ENCODE assay signal across 9 mouse cellular contexts in genomic region chr5:148130691-148131457, GRCm38 (mm10).
DNase-seq lines count a peak whose midpoint lies in the region; ATAC-seq lines count a peak whose summit lies in the region.
"Had no signal": no experiment of that assay in that cellular context is flagged by ENCODE, and none has a peak within 500 bp of the region (broad histone marks: within the 10 kb centered on the region; RNA-seq: fewer than 3 reads in every experiment).

No protein-coding gene starts in this region.

- WGBS in forebrain, embryonic 13.5 days: 46% methylated on average over 8 of the region's 8 CpGs
- WGBS in forebrain, embryonic 10.5 days: 63% methylated on average over 8 of the region's 8 CpGs
- 46% methylated on average over 8 of the region's 8 CpGs for WGBS in heart, embryonic 15.5 days

- H3K4me1 ChIP-seq in forebrain, embryonic 13.5 days: no peaks in the 10 kb centered on the region
- peaks cover 15% of the 10 kb centered on the region for H3K4me1 ChIP-seq in forebrain, embryonic 10.5 days
- peaks cover 16% of the 10 kb centered on the region for H3K4me1 ChIP-seq in heart, embryonic 15.5 days (replicated peaks)

- H3K4me2 ChIP-seq in forebrain, embryonic 13.5 days: no peak overlapping the region
- H3K4me2 ChIP-seq in heart, embryonic 15.5 days: no peak overlapping the region

- H3K36me3 ChIP-seq in forebrain, embryonic 13.5 days (ENCODE audit: poor library complexity, severe bottlenecking): no peaks in the 10 kb centered on the region
- H3K36me3 ChIP-seq in forebrain, embryonic 10.5 days (replicated peaks): no peaks in the 10 kb centered on the region
- H3K36me3 ChIP-seq in heart, embryonic 15.5 days: no peaks in the 10 kb centered on the region

- no peaks in the 10 kb centered on the region for H3K27me3 ChIP-seq in forebrain, embryonic 13.5 days
- no peaks in the 10 kb centered on the region for H3K27me3 ChIP-seq in forebrain, embryonic 10.5 days (ENCODE audit: poor library complexity, severe bottlenecking)
- H3K27me3 ChIP-seq in heart, embryonic 15.5 days: no peaks in the 10 kb centered on the region
- H3K27me3 ChIP-seq: CH12.LX had no signal

- no peak overlapping the region for H3K4me3 ChIP-seq in forebrain, embryonic 13.5 days
- H3K4me3 ChIP-seq in forebrain, embryonic 10.5 days: no peak overlapping the region
- no peak overlapping the region for H3K4me3 ChIP-seq in heart, embryonic 15.5 days

- H3K27ac ChIP-seq in forebrain, embryonic 13.5 days: peak overlapping the region; percentile 11; the same call in 1 of the 2 replicates
- H3K27ac ChIP-seq in forebrain, embryonic 10.5 days: no peak overlapping the region
- H3K27ac ChIP-seq in heart, embryonic 15.5 days: peak overlapping the region; percentile 50

- no peak for DNase-seq in forebrain, embryonic 10.5 days (ENCODE audit: extremely low spot score, low spot score)
- DNase-seq in cerebellum, adult 8-10 months: peak; percentile 31
- DNase-seq in left cerebral cortex, adult 18-20 months (ENCODE audit: low spot score in 2 of 2): peak; percentile 29 to 61
- DNase-seq in right cerebral cortex, postnatal 25 days: peak; percentile 64
- DNase-seq in testis, postnatal 10 days (ENCODE audit: low spot score): no peak
- no peak for DNase-seq in kidney, postnatal 25 days

- no peak overlapping the region for H3K9ac ChIP-seq in forebrain, embryonic 13.5 days
- H3K9ac ChIP-seq in heart, embryonic 15.5 days: no peak overlapping the region

- no peaks in the 10 kb centered on the region for H3K9me3 ChIP-seq in forebrain, embryonic 13.5 days (replicated peaks)
- H3K9me3 ChIP-seq in forebrain, embryonic 10.5 days: no peaks in the 10 kb centered on the region
- H3K9me3 ChIP-seq in heart, embryonic 15.5 days (replicated peaks): no peaks in the 10 kb centered on the region

- ATAC-seq in forebrain, embryonic 13.5 days: no peak
- ATAC-seq in heart, embryonic 15.5 days (replicated peaks; ENCODE audit: insufficient number of reproducible peaks, insufficient read depth, low FRiP score, low read depth): no peak

Comparison
In these comparisons a context has a peak if more than half of its experiments do, and no peak if none do; other contexts are left out.
1. DNase-seq: peak in cerebellum, adult 8-10 months (single experiment), left cerebral cortex, adult 18-20 months (2 of 2) and right cerebral cortex, postnatal 25 days (single experiment); none in forebrain, embryonic 10.5 days (single experiment), testis, postnatal 10 days (single experiment) and kidney, postnatal 25 days (0 of 2).